Mouse (Mus musculus): ENCODE data around the gene Pex14. TPM values are rescaled to one million over a fixed set of nuclear protein-coding genes. Genes with fewer than 3 reads are reported as not detected.

Gene Pex14
- polyA plus RNA-seq, 1 experiment = 12.4 TPM

DNA sequence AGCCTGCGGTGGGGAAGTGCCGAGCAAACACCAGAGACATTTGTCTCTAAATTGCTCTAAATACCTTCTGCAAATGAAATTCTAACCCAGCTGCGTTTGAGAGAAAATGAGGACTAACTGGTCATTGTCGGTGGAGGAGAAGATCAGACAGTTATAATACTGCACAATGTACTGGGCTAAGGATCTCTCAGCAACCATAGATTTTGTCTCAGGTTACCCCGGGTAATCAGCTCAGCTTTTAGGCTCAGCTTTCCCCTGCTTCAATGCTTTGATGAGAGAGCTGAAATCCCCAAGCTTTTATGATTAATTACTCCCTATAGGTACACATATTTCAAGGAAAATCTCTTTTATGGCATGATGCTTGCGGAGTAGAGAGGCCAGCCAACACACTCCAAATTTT, 59.4 kb downstream of the Pex14 start:
- Histone ChIP-seq H3K27ac (ENCODE audit: control insufficient read depth, insufficient read depth, low read depth, low read length, poor library complexity) (no peak overlapping the region), H3K4me1 (ENCODE audit: control insufficient read depth, insufficient read depth, low read length) (no peaks in the 10 kb centered on the region), H3K4me3 (replicated peaks; ENCODE audit: control insufficient read depth, low read depth, low read length) (no peak overlapping the region)
- WGBS = 78% methylated on average over 6 of the region's 6 CpGs
- no peak for TF ChIP-seq POLR2A (IDR thresholded peaks at IDR 0.05; ENCODE audit: borderline replicate concordance, control insufficient read depth, low read depth, low read length)
- no peak for TF ChIP-seq CTCF (IDR thresholded peaks at IDR 0.05; ENCODE audit: control insufficient read depth, insufficient read depth, low read length)

DNA sequence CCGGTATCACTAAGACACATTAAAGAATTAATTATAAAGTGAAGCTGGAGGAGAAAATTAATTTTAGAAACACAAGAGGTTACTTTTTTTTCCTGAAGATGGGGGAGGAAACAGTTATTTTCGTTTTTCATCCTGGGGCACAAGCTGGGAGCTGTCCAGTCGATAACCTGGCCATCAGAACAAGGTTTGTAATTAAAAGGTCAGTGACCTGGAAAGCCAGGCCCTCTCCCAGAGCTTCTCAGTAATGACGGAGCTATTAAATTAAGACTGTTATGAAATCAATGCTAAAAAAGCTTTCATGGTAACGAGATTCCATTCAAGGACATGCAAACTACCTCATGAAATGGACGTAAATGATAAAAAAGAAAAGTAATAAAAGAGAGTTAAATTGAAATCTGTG, 62.0 kb downstream of the Pex14 start:
- no peaks in the 10 kb centered on the region; the same call in 1 of the 2 replicates for H3K4me1 ChIP-seq (ENCODE audit: control insufficient read depth, insufficient read depth, low read length)
- TF ChIP-seq POLR2A (IDR thresholded peaks at IDR 0.05; ENCODE audit: borderline replicate concordance, control insufficient read depth, low read depth, low read length) (no peak), CTCF (IDR thresholded peaks at IDR 0.05; ENCODE audit: control insufficient read depth, insufficient read depth, low read length) (no peak)
- H3K27ac ChIP-seq (ENCODE audit: control insufficient read depth, insufficient read depth, low read depth, low read length, poor library complexity) = no peak overlapping the region
- H3K4me3 ChIP-seq (replicated peaks; ENCODE audit: control insufficient read depth, low read depth, low read length) = no peak overlapping the region
- 74% methylated on average over 6 of the region's 6 CpGs for WGBS

DNA sequence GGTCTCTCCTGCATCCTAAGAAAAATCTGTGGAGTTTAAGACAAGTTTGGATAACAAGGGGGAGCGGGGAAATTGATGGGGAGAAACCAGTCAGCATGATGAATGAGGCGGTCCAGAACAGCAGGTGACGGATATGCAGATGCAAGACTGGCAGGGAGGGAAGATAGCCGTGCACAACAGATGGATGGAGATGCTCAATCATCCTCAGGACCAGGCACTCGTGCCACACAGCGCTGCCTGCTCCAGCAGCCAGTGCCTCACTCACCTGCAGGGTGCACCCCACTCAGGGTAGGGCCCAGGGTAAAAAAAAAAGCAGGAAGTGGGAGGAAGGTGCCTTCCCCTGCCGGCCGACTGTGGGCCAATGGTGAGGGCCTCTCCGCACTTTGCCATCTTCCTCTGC, 63.1 kb downstream of the Pex14 start:
- no peak for TF ChIP-seq CTCF (IDR thresholded peaks at IDR 0.05; ENCODE audit: control insufficient read depth, insufficient read depth, low read length)
- 0 out of 2 replicates have a peak, but pooled peaks have one; percentile 7 for TF ChIP-seq POLR2A (IDR thresholded peaks at IDR 0.05; ENCODE audit: borderline replicate concordance, control insufficient read depth, low read depth, low read length)
- Histone ChIP-seq H3K4me1 (ENCODE audit: control insufficient read depth, insufficient read depth, low read length) (no peaks in the 10 kb centered on the region; the same call in 1 of the 2 replicates), H3K4me3 (replicated peaks; ENCODE audit: control insufficient read depth, low read depth, low read length) (no peak overlapping the region), H3K27ac (ENCODE audit: control insufficient read depth, insufficient read depth, low read depth, low read length, poor library complexity) (no peak overlapping the region)
- 63% methylated on average over 9 of the region's 9 CpGs for WGBS

GRCm38 (mm10) chr4:149031507-149031906, 68.2 kb downstream of the Pex14 start:
- no peak for TF ChIP-seq POLR2A (IDR thresholded peaks at IDR 0.05; ENCODE audit: borderline replicate concordance, control insufficient read depth, low read depth, low read length)
- TF ChIP-seq CTCF (IDR thresholded peaks at IDR 0.05; ENCODE audit: control insufficient read depth, insufficient read depth, low read length) = no peak

DNA sequence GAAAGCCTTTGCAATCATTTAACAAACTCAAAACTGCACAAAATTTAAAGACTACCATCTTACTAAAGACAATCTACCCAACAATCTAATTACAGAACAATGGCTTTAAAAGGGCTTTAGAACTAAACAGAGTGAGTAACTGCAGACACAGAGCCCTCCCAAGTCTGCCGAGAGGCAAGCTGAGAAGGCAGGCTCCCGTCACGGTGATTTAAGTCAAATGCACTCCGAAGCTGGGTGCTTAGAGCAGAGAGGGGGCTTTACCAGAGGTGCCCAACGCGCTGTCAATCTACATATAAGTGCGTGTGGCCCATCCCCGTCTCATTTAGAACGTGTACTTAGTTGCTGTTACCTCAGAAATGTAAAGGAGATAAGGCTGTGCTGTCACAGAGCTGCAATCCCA, 72.1 kb downstream of the Pex14 start:
- no peak overlapping the region for H3K4me3 ChIP-seq (replicated peaks; ENCODE audit: control insufficient read depth, low read depth, low read length)
- H3K27ac ChIP-seq (ENCODE audit: control insufficient read depth, insufficient read depth, low read depth, low read length, poor library complexity) = no peak overlapping the region
- H3K4me1 ChIP-seq (ENCODE audit: control insufficient read depth, insufficient read depth, low read length) = no peaks in the 10 kb centered on the region
- WGBS = 88% methylated on average over 9 of the region's 9 CpGs
- no peak for TF ChIP-seq POLR2A (IDR thresholded peaks at IDR 0.05; ENCODE audit: borderline replicate concordance, control insufficient read depth, low read depth, low read length)
- no peak for TF ChIP-seq CTCF (IDR thresholded peaks at IDR 0.05; ENCODE audit: control insufficient read depth, insufficient read depth, low read length)

More at GRCm38 (mm10) chr4:149031507-149031906, 68.2 kb downstream of the Pex14 start:
- no peak overlapping the region for H3K27ac ChIP-seq (ENCODE audit: control insufficient read depth, insufficient read depth, low read depth, low read length, poor library complexity)
- 85% methylated on average over 4 of the region's 4 CpGs for WGBS
- no peak overlapping the region for H3K4me3 ChIP-seq (replicated peaks; ENCODE audit: control insufficient read depth, low read depth, low read length)
- no peaks in the 10 kb centered on the region; the same call in 1 of the 2 replicates for H3K4me1 ChIP-seq (ENCODE audit: control insufficient read depth, insufficient read depth, low read length)

- H3K4me1 ChIP-seq (ENCODE audit: control insufficient read depth, insufficient read depth, low read length) = no peaks in the 10 kb centered on the region
- no peak overlapping the region for H3K4me3 ChIP-seq (replicated peaks; ENCODE audit: control insufficient read depth, low read depth, low read length)
- 92% methylated on average over 10 of the region's 10 CpGs for whole genome bisulfite sequencing
- no peak overlapping the region for H3K27ac ChIP-seq (ENCODE audit: control insufficient read depth, insufficient read depth, low read depth, low read length, poor library complexity)
- TF ChIP-seq POLR2A (IDR thresholded peaks at IDR 0.05; ENCODE audit: borderline replicate concordance, control insufficient read depth, low read depth, low read length) = no peak
- no peak for TF ChIP-seq CTCF (IDR thresholded peaks at IDR 0.05; ENCODE audit: control insufficient read depth, insufficient read depth, low read length)
These were observed 74.4 kb downstream of the Pex14 start for GRCm38 (mm10) chr4:149025242-149025641.

- H3K4me1 ChIP-seq (ENCODE audit: control insufficient read depth, insufficient read depth, low read length) = no peaks in the 10 kb centered on the region
- no peak overlapping the region for H3K27ac ChIP-seq (ENCODE audit: control insufficient read depth, insufficient read depth, low read depth, low read length, poor library complexity)
- no peak for TF ChIP-seq CTCF (IDR thresholded peaks at IDR 0.05; ENCODE audit: control insufficient read depth, insufficient read depth, low read length)
- TF ChIP-seq POLR2A (IDR thresholded peaks at IDR 0.05; ENCODE audit: borderline replicate concordance, control insufficient read depth, low read depth, low read length) = no peak
- no peak overlapping the region for H3K4me3 ChIP-seq (replicated peaks; ENCODE audit: control insufficient read depth, low read depth, low read length)
These were observed 78.7 kb downstream of the Pex14 start for GRCm38 (mm10) chr4:149021021-149021420.

GRCm38 (mm10) chr4:149019456-149019855, 80.2 kb downstream of the Pex14 start:
- WGBS = 86% methylated on average over 6 of the region's 6 CpGs
- Histone ChIP-seq H3K4me3 (replicated peaks; ENCODE audit: control insufficient read depth, low read depth, low read length) (no peak overlapping the region), H3K27ac (ENCODE audit: control insufficient read depth, insufficient read depth, low read depth, low read length, poor library complexity) (no peak overlapping the region), H3K4me1 (ENCODE audit: control insufficient read depth, insufficient read depth, low read length) (no peaks in the 10 kb centered on the region)
- no peak for TF ChIP-seq CTCF (IDR thresholded peaks at IDR 0.05; ENCODE audit: control insufficient read depth, insufficient read depth, low read length)
- TF ChIP-seq POLR2A (IDR thresholded peaks at IDR 0.05; ENCODE audit: borderline replicate concordance, control insufficient read depth, low read depth, low read length) = no peak

DNA sequence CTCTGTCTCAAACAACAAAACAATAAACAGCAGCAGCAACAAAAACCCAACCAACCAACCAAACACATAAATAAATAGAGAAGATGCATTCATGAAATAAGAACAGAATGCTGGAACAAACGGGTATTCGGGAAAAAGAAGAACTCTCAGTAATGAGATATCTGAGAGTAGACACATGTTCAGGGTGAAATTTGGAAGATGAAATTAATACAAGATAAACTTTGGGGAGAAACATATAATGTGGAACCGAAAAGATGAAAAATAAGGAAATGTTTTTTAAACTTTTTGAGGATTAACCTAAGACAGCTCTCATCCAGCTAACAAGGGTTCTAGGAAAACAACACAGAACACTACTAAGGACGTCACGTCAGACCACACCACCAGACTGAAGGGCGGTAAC, 92.9 kb downstream of the Pex14 start:
- no peak overlapping the region for H3K4me3 ChIP-seq (replicated peaks; ENCODE audit: control insufficient read depth, low read depth, low read length)
- H3K4me1 ChIP-seq (ENCODE audit: control insufficient read depth, insufficient read depth, low read length) = no peaks in the 10 kb centered on the region
- no peak for TF ChIP-seq POLR2A (IDR thresholded peaks at IDR 0.05; ENCODE audit: borderline replicate concordance, control insufficient read depth, low read depth, low read length)
- no peak for TF ChIP-seq CTCF (IDR thresholded peaks at IDR 0.05; ENCODE audit: control insufficient read depth, insufficient read depth, low read length)
- 87% methylated on average over 6 of the region's 6 CpGs for WGBS
- no peak overlapping the region for H3K27ac ChIP-seq (ENCODE audit: control insufficient read depth, insufficient read depth, low read depth, low read length, poor library complexity)

All from bone marrow, adult 2 months (tissue).